Mouse (Mus musculus) kidney, postnatal 4 days (tissue): Measurements from ENCODE around the gene Cd36.
A peak's percentile ranks its signal among the peaks of the same experiment; 100 is the strongest.

Experiments
- DNase-seq, 2 experiments: peaks; one replicate each; pipeline ENCODE4 v3.0.0; 2021; ENCODE audit warnings: mixed read lengths in 2 of 2

Gene Cd36

DNA sequence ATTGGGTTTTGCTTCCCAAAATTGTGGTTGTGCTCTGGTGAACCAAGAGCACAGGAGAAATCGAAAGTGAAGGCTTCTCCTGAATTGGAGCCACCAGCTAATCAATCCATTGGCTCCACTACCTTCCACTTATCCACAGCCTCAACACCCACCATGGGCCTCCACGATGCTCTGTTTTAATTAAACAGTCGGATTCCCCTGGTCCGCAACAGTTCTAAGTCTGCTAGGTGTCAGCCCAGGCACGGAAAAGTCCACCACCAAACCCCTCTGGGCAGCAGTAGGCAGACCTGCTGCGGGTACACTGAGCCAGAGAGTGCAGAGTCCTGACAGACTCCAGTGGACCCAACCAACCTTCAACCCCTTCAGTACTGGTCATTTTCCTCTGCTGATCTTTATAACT is 112.0 kb downstream of the Cd36 start:
- DNase-seq, result peak; percentile 39

DNA sequence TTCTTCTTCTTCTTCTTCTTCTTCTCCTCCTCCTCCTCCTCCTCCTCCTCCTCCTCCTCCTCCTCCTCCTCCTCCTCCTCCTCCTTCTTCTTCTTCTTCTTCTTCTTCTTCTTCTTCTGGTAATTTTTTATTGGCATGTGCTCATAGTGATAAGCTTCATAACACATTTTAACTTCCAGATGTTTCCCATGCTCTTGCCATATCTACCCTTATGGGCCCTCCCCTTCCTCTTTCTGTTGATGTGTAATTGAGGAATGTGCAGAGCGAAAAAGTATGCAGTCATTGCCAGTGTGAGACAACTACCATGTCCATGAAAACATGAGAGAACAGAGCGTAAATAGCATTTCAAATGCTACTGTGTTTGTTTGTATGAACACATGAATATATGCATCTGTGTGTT is 118.3 kb downstream of the Cd36 start:
- no peak for DNase-seq

DNA sequence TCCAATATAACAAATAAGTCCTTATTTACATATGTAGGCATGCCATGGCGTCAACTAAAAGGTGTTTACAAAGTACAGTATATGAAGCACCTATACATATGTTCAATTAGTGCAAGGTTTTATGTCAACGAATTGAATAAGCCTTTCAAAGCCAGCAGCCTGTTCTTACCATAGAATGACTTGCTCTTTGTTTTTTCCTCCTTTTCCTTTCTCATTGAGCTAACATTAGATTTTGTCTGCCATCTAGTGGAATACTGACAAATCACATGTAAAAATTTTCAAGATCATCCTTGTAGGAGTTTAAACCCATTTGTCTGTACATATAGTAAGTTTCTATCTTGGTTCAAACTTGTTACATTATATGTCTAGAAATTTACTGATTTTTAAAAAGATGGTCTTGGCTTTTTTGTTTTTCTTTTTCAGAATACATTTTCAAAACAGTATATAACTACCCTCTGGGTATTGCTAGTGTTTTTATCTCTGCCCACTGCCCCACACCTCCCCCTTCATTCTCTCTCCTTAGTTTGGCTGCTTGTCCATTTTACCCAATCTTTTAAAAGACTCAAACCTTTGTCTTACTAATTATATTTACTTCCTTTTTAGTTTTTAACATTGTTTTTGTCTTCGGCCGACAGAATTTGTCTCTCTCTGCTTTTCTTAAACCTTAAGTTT is 122.5 kb downstream of the Cd36 start:
- DNase-seq, result no peak

DNA sequence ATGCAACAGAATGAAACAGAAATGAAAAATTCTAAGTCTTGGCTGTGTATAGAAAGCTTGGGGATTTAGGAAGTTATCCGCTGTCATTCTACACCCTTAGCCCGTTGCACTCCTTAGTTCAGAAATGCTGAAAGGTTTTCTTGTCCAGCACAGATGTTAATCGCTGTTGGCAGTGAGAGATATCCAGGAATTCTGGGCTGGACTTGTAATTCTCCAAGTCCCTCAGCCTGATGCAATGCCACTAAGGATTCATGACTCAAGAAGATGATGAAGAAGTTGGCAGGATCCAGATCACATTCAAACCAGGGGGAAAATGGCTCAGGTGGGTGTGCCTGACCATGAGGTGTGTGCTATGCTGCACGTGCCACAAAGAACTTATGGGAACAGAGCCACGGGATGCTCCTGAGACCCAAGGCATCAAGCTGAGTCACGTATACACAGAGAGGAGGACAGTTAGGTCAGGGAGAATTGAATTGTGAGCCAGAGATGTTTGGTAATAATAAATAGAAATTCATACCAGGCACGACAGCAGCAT is 135.1 kb downstream of the Cd36 start:
- no peak for DNase-seq

DNA sequence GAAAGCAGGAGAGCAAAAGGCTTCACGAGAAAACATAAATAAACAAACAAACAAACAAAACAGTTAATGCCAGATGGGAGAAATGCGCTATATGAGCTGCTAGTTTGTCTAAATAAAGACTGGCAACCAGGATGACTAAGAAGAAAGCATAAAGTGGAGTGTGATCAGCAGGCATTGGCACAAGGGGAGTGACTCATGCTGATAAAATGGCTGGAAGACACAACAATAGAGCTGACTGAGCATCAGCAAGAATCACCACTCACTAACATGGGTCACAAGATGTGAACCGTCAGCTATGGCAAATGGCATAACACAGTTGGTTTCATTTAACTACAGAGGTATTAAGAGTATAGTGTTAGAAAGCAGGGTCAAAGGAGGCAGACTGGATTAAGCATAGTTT is 140.3 kb downstream of the Cd36 start:
- no peak for DNase-seq

DNA sequence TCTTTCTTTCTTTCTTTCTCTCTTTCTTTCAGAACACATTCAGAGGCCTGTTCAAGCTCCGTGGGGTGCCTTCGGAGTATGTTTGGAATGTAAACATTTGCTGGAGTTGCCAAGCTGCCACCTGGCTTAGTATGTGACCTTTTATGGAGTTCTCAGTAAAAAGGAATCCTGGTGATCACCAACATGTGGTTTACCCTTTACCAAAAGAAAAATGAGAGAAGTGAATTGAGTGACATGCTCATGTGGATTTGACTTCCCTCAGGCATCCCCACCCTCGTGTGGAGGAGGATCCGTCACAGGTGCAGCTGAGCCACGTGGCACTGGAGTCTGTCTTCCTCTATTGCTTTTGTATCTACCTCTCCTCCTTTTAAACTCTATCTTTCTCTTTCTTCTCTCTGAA is 141.5 kb downstream of the Cd36 start:
- peak in 1 of 2 experiments; percentile 7 for DNase-seq

DNA sequence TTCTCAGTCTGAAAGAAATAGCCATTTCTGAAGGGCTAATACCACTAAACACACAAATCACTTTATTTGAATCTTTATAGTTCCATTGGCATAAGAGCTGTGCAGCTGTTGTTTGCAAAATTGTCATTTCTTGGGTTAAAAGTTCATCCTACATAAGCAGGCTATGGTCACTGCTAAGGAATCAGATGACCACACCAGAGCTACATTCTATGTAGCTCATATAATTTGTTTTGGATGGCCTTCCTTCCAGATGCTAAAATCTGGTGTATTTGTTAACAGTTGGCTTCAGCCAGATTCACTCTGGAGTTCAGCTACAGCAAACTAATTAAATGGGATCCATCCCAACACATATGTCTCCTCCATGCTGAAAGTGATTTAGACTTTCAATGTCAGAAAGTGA is 142.1 kb downstream of the Cd36 start:
- no peak for DNase-seq

DNA sequence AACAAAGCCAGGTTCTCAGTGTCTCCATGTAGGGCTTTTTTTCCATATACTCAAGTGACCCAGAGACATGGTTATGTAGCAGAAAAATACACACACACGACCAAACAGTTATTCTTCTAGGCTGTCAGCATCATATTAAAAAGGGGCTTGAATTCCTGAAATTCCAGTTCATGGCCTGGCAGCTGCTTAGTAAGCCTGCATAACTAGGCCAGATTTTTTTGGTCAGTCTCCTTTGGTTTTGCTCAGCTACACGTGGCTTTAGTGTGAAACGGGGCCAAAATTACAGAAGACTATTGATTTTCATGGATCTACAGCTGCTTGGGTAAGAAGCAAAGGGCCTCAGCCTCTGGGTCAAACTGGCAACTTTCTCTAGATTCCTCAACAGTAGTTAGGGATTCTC is 148.8 kb downstream of the Cd36 start:
- peak in 1 of 2 experiments; percentile 19 for DNase-seq
